ENCODE assay signal across 14 mouse cellular contexts in the genomic region with DNA sequence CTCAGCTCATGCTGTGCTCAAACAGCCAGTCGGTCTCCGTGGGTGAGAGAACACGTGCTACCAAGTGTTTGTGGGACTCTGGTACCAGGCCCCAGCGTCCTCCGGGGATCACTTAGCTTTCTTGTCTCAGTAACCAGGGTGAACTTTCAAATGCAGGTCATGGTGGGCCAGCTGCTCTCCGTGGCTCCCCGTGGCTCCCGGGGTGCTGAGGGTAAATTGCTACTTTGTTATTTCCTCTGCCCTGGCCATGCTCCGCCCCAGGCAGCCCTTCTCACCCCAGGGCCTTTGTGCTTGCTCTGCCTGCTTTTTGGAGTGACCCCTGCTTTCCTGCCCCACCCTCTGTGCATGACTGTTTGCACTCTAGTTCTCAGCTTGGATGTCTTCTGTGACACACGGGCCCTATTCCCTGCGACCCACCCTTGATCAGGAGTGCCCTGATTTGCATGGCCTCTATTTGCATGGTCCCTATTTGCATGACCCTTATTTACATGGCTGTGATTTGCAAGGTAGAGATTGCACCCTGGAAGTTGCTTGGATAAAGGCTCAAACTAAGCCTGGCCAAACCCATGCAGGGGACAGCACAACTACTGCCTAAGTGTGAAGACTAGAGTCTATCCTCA.
A peak's percentile ranks its signal among the peaks of the same experiment; 100 is the strongest.
DNase-seq lines count a peak whose midpoint lies in the region; ATAC-seq and TF ChIP-seq lines count a peak whose summit lies in the region.
"Had no signal": no experiment of that assay in that cellular context is flagged by ENCODE, and none has a peak within 500 bp of the region (broad histone marks: within the 10 kb centered on the region; RNA-seq: fewer than 3 reads in every experiment).

No protein-coding gene starts in this region.

- H3K4me3 ChIP-seq in hindbrain, embryonic 11.5 days (ENCODE audit: low read depth, low read length), result no peak overlapping the region
- no peak overlapping the region for H3K4me3 ChIP-seq in hindbrain, embryonic 14.5 days (replicated peaks; ENCODE audit: low read length)
- peak overlapping the region; percentile 72 for H3K4me3 ChIP-seq in E14TG2a.4 (replicated peaks; ENCODE audit: low read length)
- peak overlapping the region; percentile 11; the same call in 1 of the 2 replicates for H3K4me3 ChIP-seq in intestine, postnatal 0 days (ENCODE audit: low read depth, low read length)
- H3K4me3 ChIP-seq: limb, embryonic 12.5 days had no signal

- H3K9me3 ChIP-seq in hindbrain, embryonic 11.5 days (ENCODE audit: control insufficient read depth, low read length), result no peaks in the 10 kb centered on the region
- H3K9me3 ChIP-seq in hindbrain, embryonic 14.5 days (ENCODE audit: control insufficient read depth, low read length), result no peaks in the 10 kb centered on the region
- H3K9me3 ChIP-seq in E14TG2a.4 (ENCODE audit: low read length), result no peaks in the 10 kb centered on the region
- H3K9me3 ChIP-seq in intestine, postnatal 0 days (ENCODE audit: control insufficient read depth), result no peaks in the 10 kb centered on the region
- H3K9me3 ChIP-seq: limb, embryonic 12.5 days had no signal

- no peak for TF ChIP-seq CTCF in E14TG2a.4 (conservative IDR thresholded peaks at IDR 0.05; ENCODE audit: low read length)
- no peak for TF ChIP-seq CTCF in intestine, postnatal 0 days (IDR thresholded peaks at IDR 0.05; ENCODE audit: low read depth)

- no peak overlapping the region for H3K9ac ChIP-seq in hindbrain, embryonic 11.5 days (ENCODE audit: low read depth, low read length)
- no peak overlapping the region for H3K9ac ChIP-seq in hindbrain, embryonic 14.5 days
- H3K9ac ChIP-seq in intestine, postnatal 0 days (ENCODE audit: low read depth, low read length), result no peak overlapping the region
- H3K9ac ChIP-seq: limb, embryonic 12.5 days; liver, postnatal 0 days had no signal

- DNase-seq in hindbrain, embryonic 11.5 days (ENCODE audit: low spot score), result peak; percentile 32
- no peak for DNase-seq in hindbrain, embryonic 14.5 days (ENCODE audit: low spot score)
- peak; percentile 67 for DNase-seq in ZHBTc4 (ENCODE audit: low read depth, low spot score)
- no peak for DNase-seq in frontal cortex, adult 2 months (ENCODE audit: extremely low spot score in 1 of 2, low spot score in 1 of 2)
- DNase-seq in kidney, postnatal 14 days, result no peak
- no peak for DNase-seq in lung, postnatal 10 days
- DNase-seq: cerebellum, adult 11-12 months; heart, adult 11 months; kidney, adult 18-20 months; liver, postnatal 0 days; thymus, adult 18-20 months had no signal

- H3K4me2 ChIP-seq in hindbrain, embryonic 11.5 days (replicated peaks; ENCODE audit: low read depth, low read length), result 0 out of 2 replicates have a peak overlapping the region, but pooled peaks have one; percentile 5
- H3K4me2 ChIP-seq in hindbrain, embryonic 14.5 days (replicated peaks), result no peak overlapping the region; the same call in 1 of the 2 replicates
- peak overlapping the region; percentile 54 for H3K4me2 ChIP-seq in intestine, postnatal 0 days (replicated peaks; ENCODE audit: low read depth)

- no peaks in the 10 kb centered on the region for H3K36me3 ChIP-seq in hindbrain, embryonic 11.5 days (ENCODE audit: control insufficient read depth, insufficient read depth, low read length)
- H3K36me3 ChIP-seq in hindbrain, embryonic 14.5 days (replicated peaks; ENCODE audit: control insufficient read depth, insufficient read depth), result no peaks in the 10 kb centered on the region
- no peaks in the 10 kb centered on the region for H3K36me3 ChIP-seq in E14TG2a.4 (ENCODE audit: insufficient read depth, low read length)
- H3K36me3 ChIP-seq in intestine, postnatal 0 days (ENCODE audit: control insufficient read depth, insufficient read depth), result no peaks in the 10 kb centered on the region
- H3K36me3 ChIP-seq: limb, embryonic 12.5 days had no signal

- peak overlapping the region; percentile 60; the same call in 1 of the 2 replicates for H3K27ac ChIP-seq in hindbrain, embryonic 11.5 days (ENCODE audit: low read depth, low read length)
- H3K27ac ChIP-seq in hindbrain, embryonic 14.5 days, result no peak overlapping the region
- H3K27ac ChIP-seq in intestine, postnatal 0 days (ENCODE audit: low read depth, low read length), result no peak overlapping the region
- H3K27ac ChIP-seq: limb, embryonic 12.5 days had no signal

- no peak for ATAC-seq in hindbrain, embryonic 11.5 days (ENCODE audit: low FRiP score)
- ATAC-seq in hindbrain, embryonic 14.5 days (ENCODE audit: low FRiP score), result no peak
- ATAC-seq in intestine, postnatal 0 days, result no peak
- ATAC-seq: liver, postnatal 0 days had no signal

- 13% methylated on average over 11 of the region's 11 CpGs for WGBS in hindbrain, embryonic 11.5 days
- 8% methylated on average over 11 of the region's 11 CpGs for WGBS in hindbrain, embryonic 14.5 days
- WGBS in intestine, postnatal 0 days, result 21% methylated on average over 11 of the region's 11 CpGs

- peaks cover 18% of the 10 kb centered on the region for H3K4me1 ChIP-seq in hindbrain, embryonic 11.5 days (replicated peaks; ENCODE audit: control insufficient read depth, insufficient read depth, low read length)
- H3K4me1 ChIP-seq in hindbrain, embryonic 14.5 days (replicated peaks; ENCODE audit: control insufficient read depth, insufficient read depth, low read length), result peaks cover 41% of the 10 kb centered on the region
- H3K4me1 ChIP-seq in E14TG2a.4 (replicated peaks; ENCODE audit: low read depth, low read length), result peaks cover 79% of the 10 kb centered on the region
- H3K4me1 ChIP-seq in intestine, postnatal 0 days (replicated peaks; ENCODE audit: control insufficient read depth, insufficient read depth, low read length), result no peaks in the 10 kb centered on the region

- H3K27me3 ChIP-seq in hindbrain, embryonic 11.5 days (ENCODE audit: control insufficient read depth, insufficient read depth, low read length), result peaks cover 5% of the 10 kb centered on the region
- H3K27me3 ChIP-seq in hindbrain, embryonic 14.5 days (ENCODE audit: control insufficient read depth, insufficient read depth, low read length), result no peaks in the 10 kb centered on the region
- peaks cover under 1% of the 10 kb centered on the region for H3K27me3 ChIP-seq in E14TG2a.4 (ENCODE audit: insufficient read depth, low read length)
- peaks cover 16% of the 10 kb centered on the region; the same call in 1 of the 2 replicates for H3K27me3 ChIP-seq in intestine, postnatal 0 days (replicated peaks; ENCODE audit: control insufficient read depth, insufficient read depth, low read length)

Comparison
In these comparisons a context has a peak if more than half of its experiments do, and no peak if none do; other contexts are left out.
1. DNase-seq: peak in hindbrain, embryonic 11.5 days (single experiment) and ZHBTc4 (single experiment); none in hindbrain, embryonic 14.5 days (single experiment), frontal cortex, adult 2 months (0 of 2), kidney, postnatal 14 days (single experiment) and lung, postnatal 10 days (single experiment).
2. H3K4me3 ChIP-seq: peak in E14TG2a.4 (single experiment) and intestine, postnatal 0 days (single experiment); none in hindbrain, embryonic 11.5 days (single experiment) and hindbrain, embryonic 14.5 days (single experiment).